Mouse (Mus musculus) A20 (cell line): Measurements from ENCODE around the gene Zic1.

Experiments used
- DNase-seq: peaks from one replicate; pipeline ENCODE4 v3.0.0-alpha.2; 2011; ENCODE audit warnings: low read depth, low spot score

The Zic1 gene

DNA sequence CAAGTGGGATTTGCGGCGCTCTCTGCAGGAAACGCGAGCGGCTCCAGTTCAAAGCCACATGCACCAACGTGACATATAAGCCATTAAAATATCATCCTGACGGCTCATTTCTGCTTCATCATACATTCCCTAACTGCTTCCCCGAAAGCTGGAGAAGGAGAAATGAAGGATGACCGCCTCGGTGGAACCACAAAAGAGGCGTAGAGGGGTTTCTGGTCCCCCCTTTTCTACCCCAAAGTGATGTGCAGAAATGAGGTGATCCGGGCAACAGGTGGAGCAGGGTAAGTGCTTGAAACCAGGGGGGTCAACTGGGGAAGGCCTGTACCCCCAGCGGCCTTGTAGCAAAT lies 3.3 kb upstream of the Zic1 start:
- DNase-seq, result no peak

DNA sequence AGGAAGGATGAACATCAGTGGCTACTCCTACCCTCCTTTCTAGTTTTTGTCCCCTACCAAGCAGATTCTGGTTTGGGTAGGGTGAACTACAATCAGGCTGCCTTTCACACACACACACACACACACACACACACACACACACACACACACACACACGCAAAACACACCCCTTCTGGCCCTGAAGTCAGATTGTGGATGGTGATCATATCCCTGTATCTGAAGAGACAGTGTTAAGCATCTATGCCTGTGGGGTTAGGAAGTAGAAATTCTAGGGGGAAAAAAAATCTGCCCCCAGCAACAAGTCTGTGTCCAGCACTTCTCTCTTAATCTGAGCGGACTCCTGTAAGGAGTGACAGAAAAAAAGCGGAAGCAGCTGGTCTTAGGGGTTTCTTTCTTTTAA lies 2.5 kb upstream of the Zic1 start:
- no peak for DNase-seq

- DNase-seq, result no peak
Measured at GRCm38 (mm10) chr9:91366999-91367811, 1.6 kb upstream of the Zic1 start.

DNA sequence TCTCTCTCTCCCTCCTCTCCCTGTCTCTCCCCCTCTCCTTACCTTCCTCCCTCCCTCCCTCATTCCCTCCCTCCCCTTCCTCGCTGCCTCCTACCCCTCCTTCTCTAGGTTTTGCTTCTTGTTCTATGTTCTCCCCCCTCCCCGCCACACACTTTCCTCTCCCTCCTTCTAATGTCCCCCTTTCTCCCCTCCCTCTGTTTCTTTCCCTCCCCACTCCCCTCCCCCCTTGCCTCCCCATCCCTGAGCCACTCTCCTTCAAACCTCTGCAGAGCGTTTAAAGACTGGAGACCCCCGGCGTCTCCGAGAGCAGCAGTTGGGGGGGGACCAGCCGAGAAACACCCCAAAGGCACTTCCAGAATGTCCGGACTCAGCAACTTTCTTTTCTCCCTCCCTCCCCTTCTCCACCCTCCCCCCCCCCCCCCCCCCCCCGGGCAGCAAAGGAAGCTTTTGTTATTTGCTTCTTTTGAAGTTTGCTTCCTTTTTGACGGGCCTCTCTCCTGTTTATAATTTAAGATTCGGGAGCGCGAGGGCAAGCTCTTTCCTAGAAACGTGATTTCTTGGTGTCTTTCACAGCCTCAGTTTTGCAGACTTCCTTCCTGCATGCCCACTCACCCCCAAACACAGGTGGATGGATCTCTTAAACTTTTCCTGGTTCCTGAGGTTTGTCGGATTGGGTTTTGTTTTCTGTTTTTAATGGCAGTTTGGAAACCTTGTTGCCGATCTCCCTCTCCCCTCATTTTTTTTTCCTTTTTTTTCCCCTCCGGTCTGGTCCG lies 802 bp upstream of the Zic1 start:
- no peak for DNase-seq

DNA sequence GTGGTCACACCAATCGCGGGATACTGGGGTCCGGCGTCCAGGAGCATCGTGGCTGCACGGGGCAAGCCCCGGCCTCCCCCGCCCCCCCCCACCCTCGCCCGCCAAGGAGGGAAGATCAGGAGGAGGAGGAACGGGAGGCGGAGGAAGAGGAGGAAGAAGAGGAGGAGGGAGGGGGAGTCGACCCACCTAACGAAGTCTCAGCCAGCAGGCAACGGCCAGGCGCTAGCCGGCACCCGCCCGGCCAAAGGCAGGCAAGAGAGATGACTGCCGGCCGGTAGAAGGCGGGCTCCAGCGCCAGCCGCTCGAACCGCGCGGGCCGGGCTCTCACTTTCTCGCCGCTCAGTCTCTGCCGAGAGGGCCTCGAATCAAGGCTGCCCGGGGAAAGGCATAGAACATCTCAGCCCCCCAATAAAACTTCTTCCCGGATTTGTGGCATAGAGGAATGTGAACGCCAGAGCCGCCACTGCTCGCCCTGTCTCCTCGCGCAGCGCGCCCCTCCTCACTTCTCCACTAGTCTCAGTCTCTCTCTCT lies 574 bp downstream of the Zic1 start:
- DNase-seq, result no peak

DNA sequence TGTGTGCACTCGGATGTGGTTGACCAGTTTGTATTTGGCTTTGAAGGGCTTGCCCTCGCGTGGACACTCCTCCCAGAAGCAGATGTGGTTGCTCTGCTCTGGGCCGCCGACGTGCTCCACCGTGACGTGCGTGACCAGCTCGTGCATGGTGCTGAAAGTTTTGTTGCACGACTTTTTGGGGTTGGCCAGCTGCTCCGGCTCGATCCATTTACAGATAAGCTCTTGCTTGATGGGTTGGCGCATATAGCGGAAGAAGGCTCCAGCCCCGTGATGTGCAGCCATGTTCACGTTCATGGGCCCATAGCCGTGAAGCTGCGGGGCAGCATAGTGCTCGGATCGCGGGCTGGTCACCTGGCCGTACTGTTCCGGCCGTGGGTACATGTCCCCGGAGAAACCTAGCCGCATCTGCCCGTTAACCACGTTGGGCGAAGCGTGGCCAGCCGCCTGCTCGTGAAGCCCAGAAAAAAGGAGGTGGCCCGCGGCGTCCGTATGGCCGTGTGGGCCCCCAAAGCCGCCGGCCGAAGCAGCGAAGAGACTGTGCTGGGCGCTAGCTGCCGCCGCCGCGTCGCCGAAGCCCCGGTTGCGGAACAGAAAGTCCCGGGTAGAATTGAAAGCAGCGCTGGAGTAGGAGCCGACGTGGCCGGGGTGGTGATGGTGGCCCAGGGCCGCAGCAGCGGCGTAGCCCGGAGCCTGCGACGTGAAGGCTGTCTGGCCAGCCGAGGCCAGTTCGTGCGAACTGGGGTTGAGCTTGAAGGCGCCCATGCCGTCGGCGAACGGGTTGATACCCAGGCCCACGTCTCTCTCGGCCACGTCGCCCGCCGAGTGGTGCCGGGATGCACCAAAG lies 1.3 kb downstream of the Zic1 start:
- no peak for DNase-seq

DNA sequence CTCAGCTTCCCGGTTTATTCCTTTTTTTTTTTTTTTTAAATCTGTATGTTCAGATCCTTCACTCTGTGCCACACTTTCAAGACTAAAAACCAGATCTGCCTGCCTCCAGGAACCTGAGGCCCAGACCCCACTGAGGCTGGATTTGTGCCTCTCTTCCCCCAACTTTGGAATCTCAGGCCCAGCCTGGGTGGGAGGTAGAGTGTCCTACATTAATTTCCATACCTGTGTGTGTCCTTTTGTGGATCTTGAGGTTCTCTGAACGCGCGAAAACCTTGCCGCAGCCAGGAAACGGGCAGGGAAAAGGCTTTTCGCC lies 1.8 kb downstream of the Zic1 start:
- no peak for DNase-seq

GRCm38 (mm10) chr9:91363011-91363730 lies 2.4 kb downstream of the Zic1 start:
- DNase-seq, result no peak

- no peak for DNase-seq
Measured at GRCm38 (mm10) chr9:91361856-91362601, 3.6 kb downstream of the Zic1 start, which contains the start of gene Zic4. TSS of gene Zic4 (plus strand) at chr9:91362413.

DNA sequence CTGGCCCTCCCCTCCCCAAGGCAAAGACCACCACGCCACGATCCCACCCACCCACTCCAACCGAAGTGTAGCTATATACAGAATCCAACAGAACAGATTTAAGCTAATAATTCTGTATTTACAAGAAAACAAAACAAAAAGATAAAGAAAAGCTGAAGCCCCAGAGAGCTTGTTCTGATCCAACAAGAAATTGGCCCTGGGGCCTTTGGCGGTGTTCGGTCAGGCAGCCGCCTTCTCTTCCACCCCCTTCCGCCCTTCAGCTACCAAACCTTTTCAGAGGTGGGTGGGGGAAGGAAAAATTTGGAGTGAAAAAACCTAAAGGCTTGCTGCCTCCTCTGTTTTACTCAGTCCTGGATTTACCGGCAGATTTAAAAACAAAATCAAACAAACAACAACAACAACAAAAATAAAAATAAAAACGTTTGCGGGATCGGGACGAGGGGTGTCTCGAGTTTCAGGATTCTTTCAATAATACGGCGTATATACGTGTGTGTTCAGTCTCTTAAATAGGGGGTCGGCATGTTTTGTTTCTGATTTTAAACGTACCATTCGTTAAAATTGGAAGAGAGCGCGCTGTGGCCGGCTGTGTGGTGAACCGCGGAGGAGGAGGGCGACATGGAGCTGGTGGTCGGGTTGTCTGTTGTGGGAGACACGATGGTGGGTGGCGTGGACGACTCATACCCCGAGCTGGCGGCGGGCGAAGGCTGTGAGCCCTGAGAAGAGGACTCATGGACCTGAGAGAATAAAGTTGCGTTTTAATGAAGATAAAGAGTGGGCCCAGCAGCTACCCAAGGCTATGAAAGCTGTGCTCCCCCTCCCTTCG lies 4.4 kb downstream of the Zic1 start:
- DNase-seq, result no peak

DNA sequence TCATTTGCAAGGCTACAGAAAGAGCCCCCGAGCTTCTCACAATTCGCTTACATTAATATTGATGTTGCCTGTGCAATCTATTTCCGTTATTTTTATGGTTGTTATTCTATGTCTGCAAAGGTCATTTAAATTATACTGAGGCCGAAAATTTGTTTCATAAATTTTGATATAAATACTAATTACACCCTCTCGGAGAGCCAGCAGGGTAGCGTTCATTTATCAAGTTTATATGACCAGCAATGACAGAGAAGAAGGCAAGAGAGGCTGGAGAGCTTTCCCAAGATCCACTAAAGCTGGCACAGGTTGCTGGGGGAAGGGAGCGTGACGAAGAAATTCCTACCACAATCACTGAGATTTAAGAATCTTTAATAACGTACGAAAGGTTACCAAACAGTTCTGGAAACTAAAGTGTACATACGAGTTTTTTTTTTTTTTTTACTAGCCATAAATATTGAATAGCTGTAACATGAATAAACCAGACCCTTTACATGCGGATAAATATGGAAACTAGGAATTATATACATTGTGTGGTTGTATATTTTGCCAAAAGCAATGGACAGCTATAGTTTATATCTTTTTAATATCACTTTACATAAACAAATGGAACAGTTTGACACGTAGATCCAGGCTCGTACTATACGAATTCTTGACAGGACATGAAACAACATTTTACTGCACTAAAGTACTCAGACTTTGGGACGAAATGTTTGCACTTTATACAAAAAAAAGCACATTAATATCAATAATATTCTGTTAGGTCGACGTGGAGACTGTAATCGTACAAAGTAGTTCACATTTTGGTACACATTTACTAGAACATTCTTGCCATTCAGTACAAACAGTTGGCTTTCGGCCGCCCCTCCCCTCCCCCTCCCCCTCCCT lies 5.2 kb downstream of the Zic1 start:
- DNase-seq, result no peak

DNA sequence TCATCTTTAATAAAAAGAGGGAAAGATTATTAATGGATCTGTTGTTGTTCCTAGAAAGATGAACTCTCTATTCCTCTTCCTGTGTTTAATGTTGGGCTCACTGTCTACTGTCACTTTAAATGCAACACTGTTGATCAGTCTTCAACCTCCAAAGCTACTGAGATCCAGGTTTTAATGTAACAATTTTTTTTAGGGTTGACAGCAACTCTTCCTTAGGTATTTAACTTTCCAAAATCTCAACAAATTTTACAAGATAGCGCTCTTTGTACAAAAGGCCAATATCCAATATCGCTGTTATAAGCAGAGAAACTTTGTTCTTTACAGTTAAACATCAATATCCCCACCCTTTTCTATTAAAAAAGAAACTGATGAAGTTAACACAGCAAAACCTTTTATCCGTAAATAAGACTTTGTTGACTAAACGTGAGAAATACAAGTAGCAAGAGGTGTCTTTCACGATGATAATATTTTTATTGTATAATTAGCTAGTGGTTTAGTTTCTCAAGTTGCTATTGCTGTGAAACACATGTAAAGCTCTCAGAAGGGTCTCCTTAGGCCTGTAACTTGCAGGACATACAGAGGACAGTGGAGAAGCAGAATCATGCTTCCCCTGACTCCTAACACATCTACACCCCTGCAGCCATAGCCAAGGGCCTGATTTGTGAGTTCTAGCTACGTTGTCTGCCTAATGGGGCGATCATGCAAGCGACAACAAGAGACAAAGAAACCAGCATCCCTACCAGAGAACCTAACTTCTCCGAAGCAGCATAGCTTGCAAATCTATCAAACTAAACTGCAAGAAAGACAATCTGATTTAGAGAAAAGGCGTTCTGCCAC lies 6.5 kb downstream of the Zic1 start:
- no peak for DNase-seq

DNA sequence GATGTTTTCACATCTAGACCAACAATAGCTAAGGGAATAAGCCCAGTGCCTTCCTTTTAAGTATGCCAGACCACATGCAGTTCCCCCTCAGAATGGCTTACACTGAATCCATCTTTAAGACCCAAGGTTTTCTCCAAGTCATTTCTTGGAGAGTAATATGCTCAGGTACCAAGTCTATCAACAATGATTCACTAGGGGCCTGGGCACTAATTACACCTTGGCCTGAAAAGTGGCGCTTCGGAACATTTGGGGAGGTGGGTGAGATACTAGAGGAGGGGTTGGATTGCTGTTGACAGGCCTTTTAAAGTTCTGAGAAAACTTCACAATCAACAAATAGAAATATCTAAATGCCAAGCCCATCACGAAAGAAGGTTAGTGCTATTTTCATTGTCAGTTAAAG lies 8.3 kb downstream of the Zic1 start:
- DNase-seq, result no peak

DNA sequence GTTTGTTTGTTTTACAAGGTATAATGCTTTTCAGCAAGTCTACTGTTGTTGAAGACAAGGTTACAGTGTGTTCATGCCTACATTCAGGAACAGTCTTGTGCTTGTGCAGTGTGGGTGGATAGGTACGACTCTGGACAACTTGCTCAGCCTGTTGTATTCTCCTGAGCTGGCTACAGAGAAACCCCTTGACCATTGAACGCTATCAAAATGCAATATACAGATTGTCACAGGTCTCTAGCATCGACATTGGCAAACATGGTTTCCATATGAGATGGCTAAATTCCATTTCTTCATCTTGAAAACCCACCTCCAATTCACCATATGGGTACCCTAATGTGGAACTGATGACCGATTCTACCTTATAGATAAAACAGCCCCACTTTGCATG lies 9.3 kb downstream of the Zic1 start:
- no peak for DNase-seq

DNA sequence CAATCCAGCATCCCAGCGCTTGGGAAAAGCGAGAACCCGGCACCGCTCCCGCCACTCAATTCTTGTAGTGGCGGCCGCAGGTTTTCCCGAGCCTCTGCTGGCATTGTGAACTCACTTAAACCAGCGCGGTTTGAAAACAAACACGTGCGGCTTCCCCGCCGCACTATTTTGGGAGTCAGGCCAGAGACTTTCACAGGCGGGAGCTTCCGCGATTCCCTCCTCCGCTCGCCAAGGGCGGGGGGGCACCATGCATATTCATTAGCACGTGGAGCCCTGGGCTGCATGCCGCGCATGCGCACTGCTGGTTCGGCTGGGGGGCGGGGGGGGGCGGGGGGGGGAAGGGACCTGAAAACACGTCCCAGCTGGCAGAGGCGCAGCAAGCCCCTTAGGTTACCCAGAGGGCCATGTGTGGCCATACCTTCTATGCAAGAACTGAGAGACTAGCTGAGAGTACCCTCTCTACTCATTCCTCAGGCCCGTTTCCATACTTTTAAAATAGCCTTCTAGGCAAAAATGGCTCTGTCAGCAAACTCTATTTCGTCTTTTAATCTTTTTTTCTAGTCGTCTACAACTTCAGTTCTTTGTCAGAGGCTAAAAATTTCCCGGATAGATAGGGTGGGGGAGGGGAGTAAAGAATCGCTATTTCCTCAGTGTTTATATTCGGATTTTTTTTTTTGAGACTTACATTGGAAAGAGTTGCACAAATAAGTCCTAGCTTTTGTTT lies 9.8 kb downstream of the Zic1 start:
- DNase-seq, result no peak

- DNase-seq, result no peak
Measured at GRCm38 (mm10) chr9:91355270-91355589, 10.4 kb downstream of the Zic1 start.

GRCm38 (mm10) chr9:91354434-91355269 lies 11.0 kb downstream of the Zic1 start:
- no peak for DNase-seq
